Comparison of ENCODE assay signal across 8 mouse cellular contexts in genomic region chr11:93997141-93997775, GRCm38 (mm10). TPM values are rescaled to one million over a fixed set of nuclear protein-coding genes. Genes with fewer than 3 reads are reported as not detected.
DNase-seq lines count a peak whose midpoint lies in the region; ATAC-seq and TF ChIP-seq lines count a peak whose summit lies in the region.

No protein-coding gene starts in this region.

- H3K4me2 ChIP-seq in embryonic facial prominence, embryonic 11.5 days (ENCODE audit: low read depth, low read length): peak overlapping the region; percentile 87
- H3K4me2 ChIP-seq in heart, embryonic 16.5 days (ENCODE audit: low read depth, low read length): peak overlapping the region; percentile 63
- peak overlapping the region; percentile 78 for H3K4me2 ChIP-seq in stomach, postnatal 0 days (replicated peaks; ENCODE audit: low read depth)

- peak; percentile 54 for DNase-seq in adrenal gland, postnatal 10 days
- no peak for DNase-seq in adrenal gland, adult 8-10 months
- peak; percentile 17 for DNase-seq in embryonic facial prominence, embryonic 11.5 days (ENCODE audit: low spot score)
- DNase-seq in kidney, postnatal 14 days: peak; percentile 86
- DNase-seq in stomach, postnatal 0 days (ENCODE audit: low spot score): peak; percentile 74

- TF ChIP-seq EP300 in stomach, postnatal 0 days (optimal IDR thresholded peaks at IDR 0.05): no peak

- H3K27me3 ChIP-seq in E14TG2a.4 (ENCODE audit: insufficient read depth, low read length): no peaks in the 10 kb centered on the region
- no peaks in the 10 kb centered on the region for H3K27me3 ChIP-seq in embryonic facial prominence, embryonic 11.5 days (ENCODE audit: control insufficient read depth, insufficient read depth, low read length)
- no peaks in the 10 kb centered on the region for H3K27me3 ChIP-seq in heart, embryonic 16.5 days (ENCODE audit: control insufficient read depth, insufficient read depth, low read length)
- no peaks in the 10 kb centered on the region for H3K27me3 ChIP-seq in stomach, postnatal 0 days (ENCODE audit: control insufficient read depth, insufficient read depth, low read length)

- H3K36me3 ChIP-seq in E14TG2a.4 (ENCODE audit: insufficient read depth, low read length) (no peaks in the 10 kb centered on the region), macrophage (ENCODE audit: inconsistent target) (no peaks in the 10 kb centered on the region)
- H3K36me3 ChIP-seq in embryonic facial prominence, embryonic 11.5 days (replicated peaks; ENCODE audit: control insufficient read depth, insufficient read depth, low read depth, low read length): no peaks in the 10 kb centered on the region
- no peaks in the 10 kb centered on the region; the same call in 1 of the 2 replicates for H3K36me3 ChIP-seq in heart, embryonic 16.5 days (ENCODE audit: control insufficient read depth, insufficient read depth)
- H3K36me3 ChIP-seq in stomach, postnatal 0 days (ENCODE audit: control insufficient read depth, insufficient read depth, low read length): no peaks in the 10 kb centered on the region

- TF ChIP-seq CTCF in E14TG2a.4 (conservative IDR thresholded peaks at IDR 0.05; ENCODE audit: low read length): no peak
- TF ChIP-seq CTCF in stomach, postnatal 0 days (IDR thresholded peaks at IDR 0.05; ENCODE audit: low read depth): no peak

- no peaks in the 10 kb centered on the region for H3K9me3 ChIP-seq in E14TG2a.4 (ENCODE audit: low read length)
- no peaks in the 10 kb centered on the region for H3K9me3 ChIP-seq in embryonic facial prominence, embryonic 11.5 days (replicated peaks; ENCODE audit: control insufficient read depth, low read length)
- no peaks in the 10 kb centered on the region for H3K9me3 ChIP-seq in heart, embryonic 16.5 days (replicated peaks; ENCODE audit: control insufficient read depth, low read length)
- H3K9me3 ChIP-seq in stomach, postnatal 0 days (ENCODE audit: control insufficient read depth, low read length): no peaks in the 10 kb centered on the region

- no peak for ATAC-seq in embryonic facial prominence, embryonic 11.5 days (replicated peaks; ENCODE audit: insufficient number of reproducible peaks, low FRiP score, low TSS enrichment, low read depth)
- ATAC-seq in heart, embryonic 16.5 days (replicated peaks; ENCODE audit: extremely low read depth, insufficient read depth, low FRiP score): no peak
- peak; percentile 19; the same call in 1 of the 2 replicates for ATAC-seq in stomach, postnatal 0 days (ENCODE audit: low FRiP score, low TSS enrichment)

- WGBS in embryonic facial prominence, embryonic 11.5 days: 33% methylated on average over 13 of the region's 13 CpGs
- WGBS in heart, embryonic 16.5 days: 25% methylated on average over 13 of the region's 13 CpGs
- WGBS in macrophage (ENCODE audit: missing documents): 34% methylated on average over 13 of the region's 13 CpGs
- 23% methylated on average over 13 of the region's 13 CpGs for WGBS in stomach, postnatal 0 days

- H3K79me2 ChIP-seq in macrophage (ENCODE audit: inconsistent target): peaks cover 58% of the 10 kb centered on the region

- peak overlapping the region; percentile 96 for H3K4me3 ChIP-seq in E14TG2a.4 (replicated peaks; ENCODE audit: low read length)
- peak overlapping the region; percentile 98 for H3K4me3 ChIP-seq in embryonic facial prominence, embryonic 11.5 days (ENCODE audit: low read depth, low read length)
- peak overlapping the region; percentile 100 for H3K4me3 ChIP-seq in heart, embryonic 16.5 days (ENCODE audit: low read length)
- peak overlapping the region; percentile 63 for H3K4me3 ChIP-seq in macrophage (ENCODE audit: inconsistent target)
- H3K4me3 ChIP-seq in stomach, postnatal 0 days (ENCODE audit: low read depth, low read length): peak overlapping the region; percentile 98

- H3K9ac ChIP-seq in embryonic facial prominence, embryonic 11.5 days (replicated peaks; ENCODE audit: low read length): peak overlapping the region; percentile 22; the same call in 1 of the 2 replicates
- H3K9ac ChIP-seq in heart, embryonic 16.5 days (ENCODE audit: low read length): peak overlapping the region; percentile 98
- peak overlapping the region; percentile 95 for H3K9ac ChIP-seq in stomach, postnatal 0 days (ENCODE audit: low read length)

- H3K27ac ChIP-seq in embryonic facial prominence, embryonic 11.5 days (replicated peaks; ENCODE audit: low read depth, low read length): no peak overlapping the region
- no peak overlapping the region; the same call in 1 of the 2 replicates for H3K27ac ChIP-seq in heart, embryonic 16.5 days (ENCODE audit: low read length)
- H3K27ac ChIP-seq in macrophage: peak overlapping the region; percentile 32; the same call in 1 of the 2 replicates
- H3K27ac ChIP-seq in stomach, postnatal 0 days (replicated peaks): peak overlapping the region; percentile 99

- H3K4me1 ChIP-seq in E14TG2a.4 (replicated peaks; ENCODE audit: low read depth, low read length): peaks cover 27% of the 10 kb centered on the region
- H3K4me1 ChIP-seq in embryonic facial prominence, embryonic 11.5 days (ENCODE audit: control insufficient read depth, insufficient read depth, low read length): peaks cover 4% of the 10 kb centered on the region; the same call in 1 of the 2 replicates
- H3K4me1 ChIP-seq in heart, embryonic 16.5 days (ENCODE audit: control insufficient read depth, insufficient read depth, low read length): peaks cover 23% of the 10 kb centered on the region
- peaks cover 9% of the 10 kb centered on the region; the same call in 1 of the 2 replicates for H3K4me1 ChIP-seq in stomach, postnatal 0 days (replicated peaks; ENCODE audit: control insufficient read depth, insufficient read depth)

RNA-seq across cellular contexts. Expression of gene Spag9, which starts 1.4 kb away (rescaled TPM):
- 100 to 1,000 TPM; 107 to 125 TPM for total RNA-seq in adrenal gland, postnatal 10 days (2021)
- 100 to 1,000 TPM in 2 of 4 experiments, 10 to 100 TPM in 2; 93.5 to 138 (median 115) TPM for total RNA-seq in adrenal gland, adult 8-10 months (2022)
- polyA plus RNA-seq in embryonic facial prominence, embryonic 11.5 days (2014; fragmentation: Nextera tagmentation; extraction: Ambion mirVana): 42.4 and 42.9 TPM in 2 replicates
- 31.7 and 36.2 TPM in 2 replicates for polyA plus RNA-seq in heart, embryonic 16.5 days (2015; fragmentation: Nextera tagmentation; extraction: Ambion mirVana)
- total RNA-seq in macrophage (2018; cell fraction: chromatin; rRNA removed): 1,000 to 10,000 TPM in 5 of 26 experiments, 100 to 1,000 TPM in 21; 283 to 1,525 (median 521) TPM
- total RNA-seq in macrophage (2018; cell fraction: cytosol; rRNA removed): 100 to 1,000 TPM in 2 of 26 experiments, 10 to 100 TPM in 24; 36.8 to 131 (median 64.0) TPM
- 100 to 1,000 TPM; 114 to 746 (median 249) TPM for total RNA-seq in macrophage (2018; cell fraction: nucleus; rRNA removed)
- polyA plus RNA-seq in macrophage (2018): 47.8 to 52.5 TPM (median 51.8 TPM) in 3 replicates
- 30.2 and 32.5 TPM in 2 replicates for polyA plus RNA-seq in stomach, postnatal 0 days (2015; fragmentation: Nextera tagmentation; extraction: Ambion mirVana)

RNA-seq across cellular contexts. Expression of gene Nme1, which starts 28.9 kb away (rescaled TPM):
- 10 to 100 TPM; 42.4 to 49.2 TPM for total RNA-seq in adrenal gland, postnatal 10 days (2021)
- 10 to 100 TPM; 36.1 to 56.6 (median 44.8) TPM for total RNA-seq in adrenal gland, adult 8-10 months (2022)
- polyA plus RNA-seq in embryonic facial prominence, embryonic 11.5 days (2014; fragmentation: Nextera tagmentation; extraction: Ambion mirVana): 188 and 218 TPM in 2 replicates
- 68.6 and 104 TPM in 2 replicates for polyA plus RNA-seq in heart, embryonic 16.5 days (2015; fragmentation: Nextera tagmentation; extraction: Ambion mirVana)
- 10 to 100 TPM in 2 of 26 experiments, 1 to 10 TPM in 23, under 1 TPM in 1; 0.94 to 11.8 (median 3.8) TPM for total RNA-seq in macrophage (2018; cell fraction: chromatin; rRNA removed)
- total RNA-seq in macrophage (2018; cell fraction: cytosol; rRNA removed): 10 to 100 TPM; 20.5 to 44.0 (median 32.1) TPM
- total RNA-seq in macrophage (2018; cell fraction: nucleus; rRNA removed): 10 to 100 TPM in 5 of 26 experiments, 1 to 10 TPM in 21; 2.0 to 17.3 (median 5.8) TPM
- 32.9 to 71.2 TPM (median 46.6 TPM) in 3 replicates for polyA plus RNA-seq in macrophage (2018)
- 93.8 and 106 TPM in 2 replicates for polyA plus RNA-seq in stomach, postnatal 0 days (2015; fragmentation: Nextera tagmentation; extraction: Ambion mirVana)

RNA-seq across cellular contexts. Expression of gene Gm20390, which starts 29.2 kb away (rescaled TPM):
- 10 to 100 TPM; 64.2 to 75.0 TPM for total RNA-seq in adrenal gland, postnatal 10 days (2021)
- total RNA-seq in adrenal gland, adult 8-10 months (2022): 100 to 1,000 TPM in 1 of 4 experiments, 10 to 100 TPM in 3; 71.9 to 117 (median 88.3) TPM
- polyA plus RNA-seq in embryonic facial prominence, embryonic 11.5 days (2014; fragmentation: Nextera tagmentation; extraction: Ambion mirVana): 425 and 429 TPM in 2 replicates
- 182 and 233 TPM in 2 replicates for polyA plus RNA-seq in heart, embryonic 16.5 days (2015; fragmentation: Nextera tagmentation; extraction: Ambion mirVana)
- total RNA-seq in macrophage (2018; cell fraction: chromatin; rRNA removed): 1 to 10 TPM in 2 of 26 experiments, not detected in 24; 1.1 to 2.2 TPM
- 10 to 100 TPM; 11.9 to 36.9 (median 23.0) TPM for total RNA-seq in macrophage (2018; cell fraction: cytosol; rRNA removed)
- 10 to 100 TPM in 1 of 26 experiments, 1 to 10 TPM in 18, under 1 TPM in 1, not detected in 6; 0.86 to 10.7 (median 6.8) TPM for total RNA-seq in macrophage (2018; cell fraction: nucleus; rRNA removed)
- 6.1 to 48.7 TPM (median 16.9 TPM) in 3 replicates for polyA plus RNA-seq in macrophage (2018)
- polyA plus RNA-seq in stomach, postnatal 0 days (2015; fragmentation: Nextera tagmentation; extraction: Ambion mirVana): 239 and 273 TPM in 2 replicates

RNA-seq across cellular contexts. Expression of gene Nme2, which starts 41.2 kb away (rescaled TPM):
- 100 to 1,000 TPM; 550 to 566 TPM for total RNA-seq in adrenal gland, postnatal 10 days (2021)
- total RNA-seq in adrenal gland, adult 8-10 months (2022): 100 to 1,000 TPM; 422 to 501 (median 468) TPM
- polyA plus RNA-seq in embryonic facial prominence, embryonic 11.5 days (2014; fragmentation: Nextera tagmentation; extraction: Ambion mirVana): 230 and 250 TPM in 2 replicates
- polyA plus RNA-seq in heart, embryonic 16.5 days (2015; fragmentation: Nextera tagmentation; extraction: Ambion mirVana): 408 and 420 TPM in 2 replicates
- total RNA-seq in macrophage (2018; cell fraction: chromatin; rRNA removed): 10 to 100 TPM in 6 of 26 experiments, 1 to 10 TPM in 20; 2.0 to 78.8 (median 7.5) TPM
- total RNA-seq in macrophage (2018; cell fraction: cytosol; rRNA removed): 100 to 1,000 TPM; 248 to 370 (median 280) TPM
- 10 to 100 TPM; 15.2 to 72.6 (median 28.7) TPM for total RNA-seq in macrophage (2018; cell fraction: nucleus; rRNA removed)
- polyA plus RNA-seq in macrophage (2018): 187 to 466 TPM (median 286 TPM) in 3 replicates
- 376 and 433 TPM in 2 replicates for polyA plus RNA-seq in stomach, postnatal 0 days (2015; fragmentation: Nextera tagmentation; extraction: Ambion mirVana)

Comparison
In these comparisons a context has a peak if more than half of its experiments do, and no peak if none do; other contexts are left out.
1. H3K27ac ChIP-seq: peak in macrophage (single experiment) and stomach, postnatal 0 days (single experiment); none in embryonic facial prominence, embryonic 11.5 days (single experiment) and heart, embryonic 16.5 days (single experiment).
2. H3K9ac ChIP-seq: peak in every context shown above with its lines; median percentile 98 in heart, embryonic 16.5 days; 95 in stomach, postnatal 0 days; 22 in embryonic facial prominence, embryonic 11.5 days.
3. Peak in every context shown above with its lines, with median percentiles within 50 percentile points of each other: H3K4me3 ChIP-seq and H3K4me2 ChIP-seq.